Mouse (Mus musculus) kidney, adult 2 months (tissue): ENCODE data around the gene Fthl17f. TPM values are rescaled to one million over a fixed set of nuclear protein-coding genes. Genes with fewer than 3 reads are reported as not detected.

ENCODE experiments used
- DNase-seq: peaks from one replicate; pipeline ENCODE4 v3.0.0; 2021
- H3K27ac ChIP-seq: fragments of 200-500 bp; 2 replicates; pipeline ENCODE4 v1.5.1; 2012; ENCODE audit warnings: low read depth, low read length, control low read depth, inconsistent platforms; ENCODE audit not compliant: insufficient read depth
- H3K27me3 ChIP-seq: fragments of 200-500 bp; replicated peaks from 2 replicates; pipeline ENCODE4 v1.6.1; 2012; ENCODE audit warnings: mild to moderate bottlenecking, moderate library complexity, low read length, inconsistent platforms; ENCODE audit not compliant: control insufficient read depth, insufficient read depth
- H3K36me3 ChIP-seq: fragments of 200-500 bp; 2 replicates; pipeline ENCODE4 v1.6.1; 2012; ENCODE audit warnings: mild to moderate bottlenecking, moderate library complexity, low read length, inconsistent platforms; ENCODE audit not compliant: control insufficient read depth, insufficient read depth
- H3K4me1 ChIP-seq: fragments of 200-500 bp; 2 replicates; pipeline ENCODE4 v1.6.1; 2011; ENCODE audit warnings: low read length; ENCODE audit not compliant: control insufficient read depth, insufficient read depth
- H3K4me3 ChIP-seq: fragments of 200-500 bp; 2 replicates; pipeline ENCODE4 v1.5.1; 2011; ENCODE audit warnings: mild to moderate bottlenecking, low read depth, low read length, control low read depth; ENCODE audit not compliant: insufficient read depth
- CTCF ChIP-seq: fragments of 200-500 bp; conservative IDR thresholded peaks from 2 replicates; pipeline ENCODE4 v1.5.1; 2011; ENCODE audit warnings: low read depth, mild to moderate bottlenecking, control low read depth, low read length, moderate library complexity, mixed read lengths; ENCODE audit not compliant: insufficient read depth, insufficient read length
- POLR2A ChIP-seq: fragments of 200-500 bp; IDR thresholded peaks from one replicate; pipeline ENCODE4 v1.6.1; 2011; ENCODE audit warnings: low read depth, low read length, control low read depth
- WGBS: fragments of 180-500 bp; shearing (Covaris S2); methylation state at CpG from one replicate; pipeline ENCODE4 v1.1.7; 2018; 5-methylcytosine and 5-hydroxymethylcytosine counted together
- polyA plus RNA-seq: library from polyadenylated mRNA; depleted of rRNA; stranded (reverse); fragments of >200 nt; gene quantifications from 2 replicates; pipeline ENCODE4 v1.2.3, GENCODE M21; 2012; rRNA removed

Gene Fthl17f
- polyA plus RNA-seq, 1 experiment = not detected

DNA sequence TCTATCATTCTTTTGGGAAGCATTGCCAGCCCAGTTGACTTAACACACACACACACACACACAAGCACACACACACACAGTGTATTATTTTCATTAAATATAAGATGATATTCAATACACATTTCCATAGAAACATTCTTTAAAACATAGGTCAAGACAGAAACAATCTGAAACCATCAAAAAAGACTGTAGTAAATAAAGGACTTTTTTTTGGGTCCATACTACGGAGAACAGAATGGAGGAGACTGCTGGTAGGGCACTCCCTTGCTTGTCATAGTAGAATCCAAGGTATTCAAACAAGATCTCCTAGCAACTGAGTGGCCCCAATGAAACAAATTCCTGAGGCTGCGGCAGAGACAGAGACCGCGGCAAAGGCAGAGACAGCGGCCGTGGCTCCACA, 41.4 kb downstream of the Fthl17f start, which contains the start of gene 4930402K13Rik:
TSS of gene 4930402K13Rik (plus strand) at position 301 of the 400 bp plus-strand sequence.
- H3K36me3 ChIP-seq = no peaks in the 10 kb centered on the region
- no peak for DNase-seq
- WGBS = 97% methylated on average over 6 of the region's 6 CpGs
- TF ChIP-seq CTCF (no peak), POLR2A (no peak)
- H3K4me1 ChIP-seq = no peaks in the 10 kb centered on the region
- H3K27me3 ChIP-seq = no peaks in the 10 kb centered on the region
- no peak within 1 kb of the TSS for H3K4me3 ChIP-seq
- no peak within 1 kb of the TSS for H3K27ac ChIP-seq

DNA sequence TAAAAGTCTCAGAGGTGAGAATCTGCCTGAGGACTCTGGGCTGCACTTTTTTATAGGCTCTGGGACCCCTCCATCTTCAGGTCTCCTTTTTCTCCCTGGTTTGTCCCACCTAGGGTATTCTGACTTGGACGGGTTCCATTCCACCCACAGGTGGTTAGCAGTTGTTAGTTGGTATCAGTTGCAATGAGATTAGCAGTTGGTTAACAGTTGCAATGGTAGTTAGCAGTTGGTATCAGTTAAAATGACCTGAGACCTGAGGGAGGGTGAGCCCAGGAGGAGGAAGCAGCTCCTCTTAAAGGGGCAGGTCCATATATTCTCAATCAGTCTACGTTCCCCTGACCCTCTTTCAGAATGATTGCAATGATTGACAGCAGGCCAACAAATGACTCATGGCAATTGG, 47.6 kb downstream of the Fthl17f start:
- H3K27ac ChIP-seq = no peak overlapping the region
- TF ChIP-seq CTCF (no peak), POLR2A (no peak)
- no peaks in the 10 kb centered on the region for H3K36me3 ChIP-seq
- H3K4me3 ChIP-seq = no peak overlapping the region
- no peaks in the 10 kb centered on the region for H3K27me3 ChIP-seq
- WGBS = 67% methylated on average over 2 of the region's 2 CpGs
- DNase-seq = no peak
- H3K4me1 ChIP-seq = no peaks in the 10 kb centered on the region

Other genes starting within 250 kb of the Fthl17f start
- gene Gm6592, start 219.0 kb upstream of the Fthl17f start, polyA plus RNA-seq = not detected in 2 replicates
- gene Gm5751, start 188.8 kb upstream of the Fthl17f start, polyA plus RNA-seq = not detected in 2 replicates
- 0.97 and 1.1 TPM in 2 replicates for gene B630019K06Rik, start 170.6 kb upstream of the Fthl17f start, polyA plus RNA-seq
- gene Fthl17b, start 100.0 kb upstream of the Fthl17f start, polyA plus RNA-seq = not detected in 2 replicates
- not detected in 2 replicates for gene Fthl17c, start 86.5 kb upstream of the Fthl17f start, polyA plus RNA-seq
- not detected in 2 replicates for gene Fthl17d, start 76.3 kb upstream of the Fthl17f start, polyA plus RNA-seq
- gene Fthl17e, start 29.5 kb upstream of the Fthl17f start, polyA plus RNA-seq = not detected in 2 replicates
- gene 4930402K13Rik, start 41.5 kb downstream of the Fthl17f start, polyA plus RNA-seq = not detected in 2 replicates
- gene Lancl3, start 136.9 kb downstream of the Fthl17f start, polyA plus RNA-seq = 0.50 and 0.72 TPM in 2 replicates
- gene Gm14862, start 193.9 kb downstream of the Fthl17f start, polyA plus RNA-seq = not detected in 2 replicates
- 0.28 and 0.37 TPM in 2 replicates for gene Xk, start 209.7 kb downstream of the Fthl17f start, polyA plus RNA-seq
- gene H2al1m, start 220.7 kb downstream of the Fthl17f start, polyA plus RNA-seq = not detected in 2 replicates